Mouse (Mus musculus) central nervous system, embryonic 11.5 days (tissue): Measurements from ENCODE around the gene Gm40193. TPM values are rescaled to one million over a fixed set of nuclear protein-coding genes. Genes with fewer than 3 reads are reported as not detected.

ENCODE experiments used
- polyA plus RNA-seq: library from polyadenylated mRNA; depleted of rRNA; stranded (reverse); fragments of >200 nt; gene quantifications from 2 replicates; pipeline ENCODE4 v1.2.3, GENCODE M21; 2012; rRNA removed

Gene Gm40193
- not detected in 2 replicates for polyA plus RNA-seq

DNA sequence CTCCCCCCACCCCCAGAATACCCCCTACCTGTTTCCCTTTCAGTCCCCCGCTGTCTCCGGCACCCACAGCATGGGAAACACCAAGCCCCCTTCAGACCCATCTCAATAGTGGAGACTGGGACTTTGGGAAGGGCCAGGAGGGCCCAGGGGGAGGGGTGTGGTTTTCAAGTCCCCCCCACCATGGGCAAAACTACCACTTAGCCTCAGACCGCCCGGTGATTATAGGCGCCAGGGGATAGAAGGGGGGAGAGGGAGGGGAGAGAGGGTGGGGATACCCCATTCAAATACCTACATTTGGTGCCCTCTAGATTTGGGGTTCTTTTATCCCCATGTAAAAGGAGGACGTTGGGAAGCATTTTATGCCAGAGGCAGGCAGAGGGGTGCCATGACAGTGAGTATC is at the start of gene Gm40193:
Gene Gm40193, minus strand, starts transcription at position 101 of the 400 bp plus-strand sequence.

DNA sequence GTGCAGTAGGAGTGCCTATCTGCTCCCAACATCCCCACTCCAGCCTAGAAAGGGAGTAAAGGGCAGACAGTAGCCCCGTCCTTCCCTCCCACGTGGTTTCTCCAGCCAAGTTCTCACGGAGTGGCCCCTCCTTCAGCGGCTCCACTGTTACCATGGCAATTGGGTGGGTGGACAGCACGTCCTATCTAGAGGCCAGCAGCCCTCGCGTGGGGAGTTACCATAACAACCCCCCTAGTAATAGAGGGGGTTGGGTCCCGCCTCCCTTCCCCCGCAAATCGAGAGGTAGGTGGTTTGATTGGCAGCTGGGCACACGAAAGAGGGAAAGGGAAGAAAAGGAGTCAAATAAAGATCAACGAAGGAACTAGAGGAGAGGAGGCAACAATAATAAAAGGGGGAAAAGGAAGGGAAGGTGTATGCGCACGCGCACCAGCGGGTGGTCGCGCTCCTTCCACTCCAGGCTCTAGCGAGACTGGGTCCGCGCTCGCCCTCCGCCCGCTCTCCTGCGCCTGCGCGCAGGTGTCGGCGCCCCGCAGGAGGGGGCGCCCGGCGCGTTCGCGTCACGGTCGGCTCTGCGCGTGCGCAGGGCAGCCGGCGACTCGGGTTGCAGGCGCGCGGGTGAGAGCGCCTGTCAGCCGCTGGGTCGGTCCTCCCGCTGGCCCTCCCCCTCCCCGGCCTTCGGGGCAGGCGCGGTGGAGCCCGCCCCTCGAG is 29.7 kb upstream of the Gm40193 start, which contains the start of gene Mink1:
Gene Mink1, plus strand, starts transcription at position 595 of the 708 bp plus-strand sequence.

DNA sequence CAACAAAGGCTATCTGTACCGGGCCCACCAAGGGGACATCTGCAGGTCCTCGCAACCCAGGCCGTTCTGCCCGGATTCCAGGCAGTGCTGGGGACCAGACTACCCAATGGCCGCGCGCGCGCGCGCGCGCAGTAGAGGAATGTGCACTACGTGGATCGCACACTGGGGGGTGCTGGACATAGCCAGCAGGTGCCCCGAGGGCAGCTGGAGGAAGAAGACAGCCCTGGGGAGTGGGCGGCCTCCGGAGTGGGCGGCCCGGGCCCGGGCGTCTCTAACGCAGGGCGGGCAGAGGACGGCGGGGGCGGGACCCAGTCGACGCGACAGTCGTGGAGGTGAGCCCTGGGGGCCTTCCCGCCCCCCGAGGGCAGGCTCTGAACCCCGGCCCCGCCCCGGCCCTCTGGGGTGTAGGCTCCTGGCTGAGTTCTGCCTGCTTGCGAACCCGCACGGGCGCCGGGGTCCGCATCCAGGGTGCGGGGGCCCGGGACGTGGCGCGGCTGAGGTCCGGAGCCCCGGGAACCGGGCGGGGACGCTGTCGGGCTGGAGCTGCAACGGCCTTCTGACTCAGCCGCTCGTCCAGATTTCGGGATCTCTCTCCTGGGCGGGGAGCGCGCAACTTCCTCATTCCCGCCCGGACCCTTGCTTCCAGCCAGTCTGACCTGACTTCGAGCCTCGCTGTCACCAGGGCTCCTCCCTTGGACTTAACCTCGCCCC is 7.3 kb upstream of the Gm40193 start, which contains the start of gene Pld2:
Gene Pld2, plus strand, starts transcription at position 188 of the 711 bp plus-strand sequence.

DNA sequence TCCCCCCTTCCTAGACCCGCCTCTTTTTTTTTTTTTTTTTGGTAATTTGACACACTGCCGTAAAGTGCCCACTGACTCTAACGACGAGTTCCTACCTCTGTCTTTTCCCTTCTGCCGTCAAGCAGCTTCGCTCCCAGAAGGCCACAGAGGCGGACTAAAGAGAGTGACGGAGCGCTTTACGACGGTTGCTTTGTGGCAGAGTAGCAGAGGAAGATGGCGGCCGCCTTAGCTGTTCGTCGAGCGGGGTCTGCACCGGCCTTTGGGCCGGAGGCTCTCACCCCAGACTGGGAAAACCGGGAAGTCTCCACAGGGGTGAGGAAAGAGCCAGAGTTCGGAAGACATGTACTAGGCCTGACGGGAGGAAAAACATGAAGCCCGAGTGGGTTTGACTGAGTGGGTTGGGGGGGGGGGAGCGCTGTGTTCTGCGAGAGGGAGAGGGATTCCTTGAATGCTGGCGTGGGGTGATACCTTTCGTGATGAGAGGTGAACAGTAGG is 7.5 kb downstream of the Gm40193 start, which contains the start of gene Psmb6:
Gene Psmb6, plus strand, starts transcription at position 184 of the 495 bp plus-strand sequence.

DNA sequence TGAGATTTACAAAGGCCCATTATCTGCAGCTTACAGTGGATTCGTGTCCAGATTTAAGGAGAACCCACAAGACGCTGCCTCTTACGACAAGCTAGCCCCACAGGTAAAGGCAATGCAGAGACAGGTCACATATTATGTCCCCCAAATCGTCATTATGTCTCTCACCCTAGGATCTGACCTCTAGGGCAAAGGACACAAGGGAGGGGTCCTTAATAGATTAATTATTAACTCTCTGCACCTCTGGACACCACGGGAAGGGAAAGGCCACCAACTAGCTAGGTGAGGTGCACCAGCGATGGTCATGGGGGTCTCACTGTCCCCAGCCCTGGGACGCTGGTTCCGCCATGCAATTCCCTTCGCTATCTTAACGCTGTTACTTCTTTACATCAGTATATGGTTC is 13.8 kb downstream of the Gm40193 start, which contains the start of gene Gltpd2:
Gene Gltpd2, plus strand, starts transcription at position 274 of the 400 bp plus-strand sequence.

DNA sequence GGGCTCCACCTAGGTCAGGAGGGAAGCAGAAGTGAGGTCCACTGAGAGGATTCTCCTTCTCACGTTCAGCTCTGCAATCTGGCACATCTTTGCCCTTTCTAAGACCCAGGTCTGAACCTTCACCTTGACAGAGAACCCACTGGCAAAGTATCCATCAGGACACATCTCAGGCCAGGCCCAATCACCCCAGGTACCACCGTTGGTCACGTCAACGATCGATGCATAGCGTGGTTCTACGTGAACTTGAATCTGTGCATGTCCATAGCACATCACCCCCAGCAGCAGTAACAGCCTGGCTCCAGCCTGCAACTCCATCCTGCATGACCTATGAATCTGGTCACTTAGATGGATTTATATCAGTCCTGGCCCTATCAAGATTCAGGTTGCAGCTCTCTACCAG is 18.5 kb downstream of the Gm40193 start, which contains the start of gene Vmo1:
Gene Vmo1, minus strand, starts transcription at position 329 of the 400 bp plus-strand sequence.

DNA sequence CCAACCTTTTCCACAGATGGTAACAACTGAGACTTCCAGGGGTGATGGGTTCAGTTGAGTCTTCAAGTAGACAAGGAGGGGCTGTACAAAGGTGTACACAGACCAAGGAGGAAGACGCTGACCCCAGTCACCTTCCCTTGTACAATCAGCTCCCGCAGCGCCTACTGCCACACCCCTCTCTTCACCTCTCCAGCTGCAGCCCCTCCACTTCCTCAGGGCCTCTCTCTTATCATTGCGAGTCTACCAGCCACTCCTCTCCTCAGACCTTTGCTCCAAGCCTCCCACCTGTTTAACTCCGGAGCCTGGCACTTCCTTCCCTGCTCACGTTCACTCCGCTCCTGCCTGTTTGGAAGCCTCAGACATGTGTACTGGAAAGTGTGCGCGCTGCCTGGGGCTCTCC is 27.8 kb downstream of the Gm40193 start, which contains the start of gene Tm4sf5:
Gene Tm4sf5, plus strand, starts transcription at position 275 of the 400 bp plus-strand sequence.

Other genes starting within 250 kb of the Gm40193 start
- gene Alox12e, start 210.3 kb downstream of the Gm40193 start, polyA plus RNA-seq = not detected in 2 replicates
- 0.18 and 0.55 TPM in 2 replicates for gene Alox15, start 180.9 kb downstream of the Gm40193 start, polyA plus RNA-seq
- gene Pelp1, start 122.9 kb downstream of the Gm40193 start, polyA plus RNA-seq = 34.7 and 45.0 TPM in 2 replicates
- gene Arrb2, start 100.3 kb downstream of the Gm40193 start, polyA plus RNA-seq = 49.1 and 64.2 TPM in 2 replicates
- 37.6 and 48.2 TPM in 2 replicates for gene Med11, start 81.0 kb downstream of the Gm40193 start, polyA plus RNA-seq
- gene Zmynd15, start 73.5 kb downstream of the Gm40193 start, polyA plus RNA-seq = 0.47 and 0.52 TPM in 2 replicates
- gene Cxcl16, start 73.0 kb downstream of the Gm40193 start, polyA plus RNA-seq = 1.7 and 2.2 TPM in 2 replicates
- 1.2 and 1.3 TPM in 2 replicates for gene Tm4sf5, start 27.7 kb downstream of the Gm40193 start, polyA plus RNA-seq
- gene Vmo1, start 18.3 kb downstream of the Gm40193 start, polyA plus RNA-seq = 0.22 and 0.30 TPM in 2 replicates
- 0.25 and 0.60 TPM in 2 replicates for gene Gltpd2, start 13.7 kb downstream of the Gm40193 start, polyA plus RNA-seq
- gene Psmb6, start 7.6 kb downstream of the Gm40193 start, polyA plus RNA-seq = 450 and 522 TPM in 2 replicates
- gene Pld2, start 7.1 kb upstream of the Gm40193 start, polyA plus RNA-seq = 7.3 and 9.7 TPM in 2 replicates
- gene Mink1, start 29.9 kb upstream of the Gm40193 start, polyA plus RNA-seq = 51.8 and 75.5 TPM in 2 replicates
- gene 4930544D05Rik, start 82.9 kb upstream of the Gm40193 start, polyA plus RNA-seq = not detected in 2 replicates
- not detected in 2 replicates for gene Chrne, start 86.3 kb upstream of the Gm40193 start, polyA plus RNA-seq
- 0.71 and 1.1 TPM in 2 replicates for gene Gp1ba, start 106.2 kb upstream of the Gm40193 start, polyA plus RNA-seq
- gene Rnf167, start 114.3 kb upstream of the Gm40193 start, polyA plus RNA-seq = 65.1 and 75.1 TPM in 2 replicates
- 97.5 and 110 TPM in 2 replicates for gene Slc25a11, start 114.5 kb upstream of the Gm40193 start, polyA plus RNA-seq
- 596 and 833 TPM in 2 replicates for gene Pfn1, start 121.7 kb upstream of the Gm40193 start, polyA plus RNA-seq
- 31.1 and 40.7 TPM in 2 replicates for gene Eno3, start 124.3 kb upstream of the Gm40193 start, polyA plus RNA-seq
- gene Spag7, start 136.5 kb upstream of the Gm40193 start, polyA plus RNA-seq = 113 and 176 TPM in 2 replicates
- gene Camta2, start 155.2 kb upstream of the Gm40193 start, polyA plus RNA-seq = 12.3 TPM in 2 replicates
- gene Inca1, start 167.2 kb upstream of the Gm40193 start, polyA plus RNA-seq = 0.44 and 1.1 TPM in 2 replicates
- gene Kif1c, start 167.6 kb upstream of the Gm40193 start, polyA plus RNA-seq = 28.3 and 36.8 TPM in 2 replicates
- gene Zfp3, start 231.3 kb upstream of the Gm40193 start, polyA plus RNA-seq = 4.8 and 5.2 TPM in 2 replicates